Mouse (Mus musculus) adrenal gland, postnatal 14 days (tissue): ENCODE measurements around the gene Dlx3. TPM values are rescaled to one million over a fixed set of nuclear protein-coding genes. Genes with fewer than 3 reads are reported as not detected.

ENCODE experiments used
- DNase-seq: peaks from one replicate; pipeline ENCODE4 v3.0.0; 2021; ENCODE audit warnings: mixed read lengths
- total RNA-seq: library from RNA; stranded (reverse); gene quantifications from 2 replicates; pipeline ENCODE4 v1.2.3, GENCODE M21; 2021

The Dlx3 gene
- total RNA-seq, 1 experiment from 2014 or later = not detected

DNA sequence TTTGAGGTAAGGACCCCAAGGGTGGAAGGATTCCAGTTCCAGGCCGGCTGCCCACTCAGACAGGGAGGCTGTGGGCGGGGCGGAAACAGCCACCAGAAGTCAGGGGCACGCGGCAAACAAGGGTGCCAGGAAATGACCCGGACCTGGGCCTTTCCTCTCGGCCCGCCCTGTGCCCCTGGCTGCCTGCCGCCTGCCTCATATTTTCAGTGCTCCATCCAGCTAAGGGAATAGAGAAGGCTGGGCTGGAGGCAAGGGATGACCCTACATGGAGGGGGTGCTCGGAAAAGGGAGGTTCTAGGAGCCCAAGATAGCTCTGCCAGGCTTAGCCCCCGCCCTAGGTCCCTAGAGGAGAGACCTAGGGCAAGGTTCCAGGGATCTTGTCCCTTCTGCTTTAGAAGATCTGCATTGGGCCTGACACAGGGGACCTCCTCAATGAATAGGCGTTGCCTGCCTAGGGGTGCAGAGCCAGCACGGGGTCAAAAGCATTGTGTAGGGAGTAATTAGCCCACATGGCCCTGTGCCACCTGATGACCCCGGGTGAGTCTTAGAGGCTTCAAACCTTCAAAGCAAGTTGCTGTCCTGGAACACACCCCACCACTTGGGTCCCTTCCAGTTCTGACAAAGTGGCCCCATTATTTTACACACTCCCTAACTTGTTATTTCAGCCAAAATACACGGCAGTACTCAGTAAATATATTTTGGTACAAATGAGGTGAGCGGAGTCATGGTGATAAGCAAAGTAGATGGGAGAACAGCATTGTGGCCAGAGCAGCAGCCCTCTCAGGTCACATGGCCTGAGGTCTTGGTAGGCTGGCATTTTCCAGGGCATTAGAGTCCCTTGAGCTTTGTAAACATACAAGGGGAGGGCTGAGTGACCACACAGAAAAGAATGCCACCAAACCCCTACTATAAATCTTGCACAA, 30.8 kb upstream of the Dlx3 start:
- DNase-seq = peak; percentile 68

DNA sequence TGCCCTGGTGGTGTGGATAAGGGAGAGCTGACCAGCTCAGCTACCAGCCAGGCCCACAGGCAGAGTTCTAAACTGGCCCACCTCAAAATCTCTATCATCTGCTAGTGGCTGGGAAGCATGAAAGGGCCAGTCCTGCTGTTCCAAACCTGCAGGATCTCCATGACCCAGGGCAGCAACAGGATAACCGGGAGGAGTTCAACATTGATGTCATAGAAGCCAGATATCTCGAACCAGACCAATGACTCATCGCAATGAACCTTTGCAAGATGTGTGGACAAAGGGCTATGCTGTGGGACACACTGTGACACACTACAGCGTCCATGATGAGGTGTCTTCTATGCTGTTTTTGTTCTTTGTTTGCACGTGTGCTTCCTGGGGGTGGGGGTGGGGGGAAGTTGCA, 26.8 kb upstream of the Dlx3 start:
- DNase-seq = no peak

DNA sequence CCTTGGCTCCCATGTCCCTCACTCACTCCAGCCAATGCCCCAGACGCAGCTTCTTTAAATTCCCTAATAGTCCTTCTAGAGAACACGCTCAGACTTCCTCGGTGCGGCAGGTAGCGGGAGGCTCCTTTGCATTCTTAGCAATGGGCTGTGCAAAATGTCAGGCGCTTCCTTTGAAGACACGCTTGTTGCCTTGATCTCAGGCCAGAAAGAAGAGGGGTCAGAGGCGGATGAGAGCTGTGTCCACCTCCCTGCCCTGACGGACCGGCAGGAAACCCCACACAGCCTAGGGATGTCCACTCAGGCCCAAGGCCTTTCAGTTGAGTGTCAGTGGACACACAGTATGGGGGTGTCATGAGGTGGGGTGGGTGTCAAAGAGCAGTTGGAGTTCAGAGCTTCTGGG, 24.3 kb upstream of the Dlx3 start:
- peak; percentile 58 for DNase-seq

DNA sequence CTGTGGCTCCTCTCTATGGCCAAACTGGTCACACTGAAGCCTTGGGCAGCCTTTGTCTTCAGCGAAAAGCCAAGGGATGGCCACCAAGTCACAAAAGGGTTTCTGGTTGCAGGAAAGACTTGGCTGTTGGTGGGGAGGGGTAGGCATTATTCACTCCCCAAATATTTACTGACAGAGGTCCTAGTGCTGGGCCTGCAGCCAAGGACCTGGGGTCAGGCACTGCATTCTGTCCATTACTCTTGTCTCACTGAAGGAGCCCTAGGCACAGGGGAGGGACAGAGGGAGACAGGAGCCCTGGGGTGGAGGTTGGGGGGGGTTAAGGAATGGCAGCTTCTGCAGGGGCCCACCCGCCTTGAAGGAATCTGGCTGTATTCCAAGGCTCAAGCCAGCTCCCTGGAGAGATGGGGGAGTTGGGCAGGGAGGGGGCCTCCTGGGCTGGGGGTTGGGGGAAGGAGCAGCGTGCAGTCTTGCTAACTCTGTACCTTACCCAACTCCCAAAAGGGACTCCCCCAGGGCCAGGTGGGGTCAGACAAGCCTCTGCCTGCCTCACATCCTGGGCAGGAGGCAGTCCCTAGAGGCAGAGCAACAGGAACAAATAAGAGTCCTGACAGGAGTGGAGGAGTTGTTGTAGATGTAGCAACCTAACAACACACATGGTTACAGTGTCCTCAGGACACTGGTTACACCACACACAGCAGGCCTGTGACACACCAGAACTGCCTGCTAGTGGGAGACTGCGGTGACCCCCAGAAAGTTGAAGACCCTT, 23.1 kb upstream of the Dlx3 start:
- no peak for DNase-seq

DNA sequence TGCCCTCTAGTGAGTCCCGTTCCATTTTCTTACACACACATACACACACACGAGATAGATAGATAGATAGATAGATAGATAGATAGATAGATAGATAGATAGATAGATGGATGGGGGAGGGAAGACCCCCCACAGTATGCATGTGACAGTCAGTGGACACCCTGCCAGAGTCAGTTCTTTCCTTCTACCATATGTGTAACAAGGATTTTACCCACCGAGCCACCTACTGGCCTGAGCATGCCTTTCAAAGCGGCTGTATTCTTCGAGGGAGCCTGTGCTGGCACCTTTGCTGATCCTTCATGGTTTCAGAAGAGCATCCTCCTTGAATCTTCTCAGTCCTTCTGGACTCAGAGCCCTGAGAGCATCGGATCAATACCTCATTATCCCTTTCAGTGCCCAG, 22.0 kb upstream of the Dlx3 start:
- no peak for DNase-seq

DNA sequence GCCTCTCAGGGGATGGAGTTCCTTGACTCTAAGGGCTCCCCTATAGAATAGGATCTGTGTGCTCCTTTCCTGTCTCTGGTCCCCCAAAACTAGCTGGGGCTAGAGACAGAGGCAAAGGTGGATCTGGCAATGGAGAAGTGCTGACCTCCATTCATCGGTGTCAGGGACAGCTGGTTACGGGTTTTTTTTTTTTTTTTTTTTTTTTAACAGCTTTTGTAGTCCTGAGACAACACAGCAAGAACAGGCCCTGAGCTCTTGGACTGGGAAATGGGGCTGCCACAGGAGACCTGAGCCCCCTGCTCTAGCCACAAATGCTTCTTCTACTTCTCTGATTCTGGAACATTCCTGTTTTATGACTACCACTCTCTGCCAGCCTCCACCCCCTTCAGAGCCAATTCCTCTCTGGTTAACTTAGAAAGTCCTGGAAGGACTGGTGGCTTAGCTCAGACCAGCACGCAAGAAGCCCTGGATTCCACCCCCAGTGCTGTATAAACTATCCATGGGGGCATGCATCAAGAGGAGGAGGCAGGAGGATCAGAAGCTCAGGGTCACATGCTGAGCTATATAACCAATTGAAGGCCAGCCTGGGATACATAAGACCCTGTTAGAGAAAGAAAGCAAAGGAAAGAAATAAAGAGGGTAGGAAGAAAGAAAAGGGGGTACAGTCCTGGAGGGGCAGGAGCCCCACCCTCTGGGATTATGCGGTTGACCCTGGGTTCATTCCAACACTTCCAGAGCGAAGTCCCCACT, 21.4 kb upstream of the Dlx3 start:
- DNase-seq = no peak

DNA sequence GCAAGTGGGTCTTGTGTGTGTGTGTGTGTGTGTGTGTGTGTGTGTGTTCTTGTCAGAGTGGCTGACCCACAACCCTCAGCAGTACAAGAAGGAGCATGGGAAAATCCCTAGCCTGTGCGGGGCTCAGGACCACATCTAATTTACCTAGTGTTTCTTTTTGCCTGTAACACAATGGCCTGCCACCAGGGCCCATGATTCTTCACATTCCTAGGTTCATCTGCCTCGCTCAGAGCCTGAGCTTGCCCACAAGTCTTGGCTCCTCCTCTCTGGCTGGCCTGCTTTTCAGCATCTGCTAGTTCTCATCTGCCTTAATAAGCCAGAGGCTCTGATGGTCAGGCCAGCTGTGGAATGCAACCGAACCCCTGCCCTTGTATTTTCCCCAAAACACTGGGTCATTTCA, 19.5 kb upstream of the Dlx3 start:
- DNase-seq = no peak

DNA sequence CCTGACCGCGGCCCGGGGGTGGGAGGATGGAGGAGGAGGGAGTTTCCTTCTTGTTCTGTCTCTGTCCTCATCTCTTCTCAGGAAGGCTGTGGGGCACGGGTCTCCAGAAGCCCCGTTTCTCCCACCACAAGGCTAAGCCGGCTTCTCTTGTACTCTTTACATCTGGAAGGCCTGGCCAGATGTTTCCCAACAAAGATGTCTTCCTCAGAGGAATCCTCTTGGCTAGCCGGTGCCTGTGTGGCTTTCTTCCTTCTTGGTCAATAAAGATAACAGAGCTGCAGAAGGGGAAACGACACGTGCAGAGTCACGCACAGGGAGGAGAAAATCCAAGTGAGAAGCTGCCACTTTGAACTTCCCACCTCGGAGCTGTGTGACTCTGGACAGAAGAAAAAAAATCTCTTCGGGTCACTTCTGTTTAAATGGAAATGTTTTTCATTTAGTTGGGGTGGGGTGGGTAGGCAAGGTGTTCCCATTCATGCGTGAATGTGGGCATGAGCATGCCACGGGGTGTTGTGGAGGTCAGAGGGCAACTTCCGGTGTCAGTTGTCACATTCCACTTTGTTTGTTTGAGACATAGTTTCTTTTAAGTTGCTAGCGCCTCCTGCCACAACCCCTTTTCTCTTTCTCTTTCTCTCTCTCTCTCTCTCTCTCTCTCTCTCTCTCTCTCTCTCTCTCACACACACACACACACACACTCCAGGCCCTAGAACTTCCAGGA, 18.7 kb upstream of the Dlx3 start:
- no peak for DNase-seq

DNA sequence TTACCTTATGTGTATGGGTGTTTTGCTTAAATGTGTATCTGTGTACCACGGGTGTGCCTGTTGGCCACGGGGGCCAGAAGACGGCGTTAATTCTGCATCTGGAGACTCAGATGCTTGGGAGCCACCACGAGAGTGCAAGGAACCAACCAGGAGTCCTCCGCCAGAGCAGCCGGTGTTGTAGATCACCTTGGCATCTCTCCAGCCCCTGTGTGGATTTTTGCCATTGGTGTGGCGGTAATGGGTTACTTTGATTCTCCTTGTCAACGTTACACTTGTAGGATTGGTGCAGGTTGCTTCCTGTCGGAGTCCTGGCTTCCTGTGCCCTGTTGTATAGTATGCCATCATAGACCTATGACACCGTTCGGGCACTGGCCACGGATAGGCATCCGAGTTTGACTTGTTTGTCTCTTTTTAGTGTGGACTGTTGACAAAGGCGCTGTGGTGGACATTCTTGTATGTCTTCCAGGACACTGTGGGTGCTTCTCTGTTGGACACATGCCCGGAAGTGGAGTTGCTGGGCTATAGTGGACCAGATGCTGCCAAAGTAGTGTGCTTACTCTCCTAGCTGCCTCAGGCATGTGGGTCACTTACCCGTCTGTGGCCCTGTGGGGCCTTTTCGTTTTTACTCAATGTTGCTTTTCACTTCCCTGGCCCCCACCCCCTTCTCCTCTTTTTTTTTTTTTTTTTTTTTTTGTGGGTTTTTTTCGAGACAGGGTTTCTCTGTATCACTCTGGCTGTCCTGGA, 17.6 kb upstream of the Dlx3 start:
- DNase-seq = no peak

DNA sequence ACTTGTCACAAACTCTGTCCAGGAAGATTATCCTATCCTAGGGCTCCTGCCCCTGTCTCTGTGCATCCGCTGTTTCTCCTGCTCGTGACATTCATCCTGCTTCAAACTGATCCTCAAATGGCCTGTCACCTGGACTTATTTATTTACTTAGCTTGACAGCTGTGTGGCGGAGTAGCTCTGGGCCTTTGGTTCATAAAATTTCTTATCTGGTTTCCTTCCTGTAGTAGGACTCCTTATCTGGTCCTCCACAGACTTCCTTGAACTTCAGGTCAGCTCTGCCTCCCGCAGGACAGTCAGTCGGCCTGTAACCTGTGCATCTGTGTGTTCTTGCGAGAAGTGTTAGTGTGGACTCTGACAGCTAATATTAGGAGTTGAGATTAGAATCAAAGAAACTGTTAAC, 15.7 kb upstream of the Dlx3 start:
- no peak for DNase-seq

DNA sequence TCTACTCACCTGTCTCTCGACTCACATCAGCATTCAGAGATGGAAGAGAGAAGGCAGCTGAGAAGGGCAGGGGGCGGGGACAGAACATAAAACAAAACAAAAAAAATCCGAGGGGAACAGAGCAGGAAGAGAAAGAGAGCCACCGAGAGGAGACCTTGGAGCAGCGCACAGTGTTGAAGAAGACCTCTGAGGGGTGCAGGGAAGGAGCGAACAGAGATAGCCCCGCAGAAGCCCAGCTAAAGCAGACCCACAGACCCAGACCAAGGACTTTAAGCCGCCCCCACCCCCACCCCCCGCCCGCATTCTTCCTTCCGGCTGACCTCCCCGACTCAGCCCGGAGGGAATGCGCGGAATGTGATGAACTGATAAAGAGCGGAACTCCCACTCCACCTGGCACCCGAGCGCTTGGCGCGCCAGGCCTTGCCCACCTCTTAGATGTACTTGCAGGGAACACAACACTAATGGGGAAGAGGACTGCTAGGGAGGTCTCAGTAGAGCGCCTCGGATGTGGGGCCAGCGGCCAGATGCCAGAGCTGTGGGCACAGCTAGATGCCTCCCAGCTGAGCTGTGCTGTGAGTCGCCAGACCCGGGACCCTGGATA, 14.5 kb upstream of the Dlx3 start:
- DNase-seq = peak; percentile 59

DNA sequence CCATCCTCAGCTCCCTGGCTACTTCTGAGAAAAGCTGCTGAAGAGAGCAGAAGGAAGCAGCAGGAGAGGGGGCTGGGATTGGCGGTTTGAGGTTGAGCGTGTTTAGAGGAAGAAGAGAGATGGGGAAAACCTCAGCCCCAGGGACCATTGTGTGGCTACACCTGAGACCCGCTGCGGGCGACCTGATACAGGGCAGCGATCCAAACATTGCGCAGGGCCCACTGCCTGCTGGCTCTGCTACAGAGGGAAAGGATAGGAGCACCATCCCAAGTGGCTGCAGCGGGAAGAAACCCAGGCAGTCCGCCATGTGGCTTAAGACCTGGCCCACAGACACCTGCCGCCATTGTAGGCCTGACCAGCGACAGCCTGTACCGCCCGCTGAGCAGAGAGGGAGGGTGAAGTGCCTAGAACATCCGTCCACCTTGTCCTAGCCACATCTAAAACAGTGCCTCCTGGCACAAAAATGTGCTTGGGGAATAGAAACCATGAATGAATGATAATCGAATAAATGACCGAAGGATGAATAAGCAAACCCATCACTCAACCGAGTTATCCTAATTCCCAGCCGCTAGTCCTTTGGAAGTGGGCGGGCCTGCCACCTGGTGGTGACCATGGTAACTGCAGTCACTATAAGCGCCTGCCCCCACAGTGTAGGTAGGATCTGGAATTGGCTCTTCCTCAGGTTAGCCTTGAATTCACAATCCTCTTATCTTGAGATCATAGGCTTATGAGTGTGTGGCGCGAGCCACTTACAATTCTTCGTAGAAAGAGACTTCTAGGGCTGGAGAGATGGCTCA, 13.3 kb upstream of the Dlx3 start:
- DNase-seq = peak; percentile 90

DNA sequence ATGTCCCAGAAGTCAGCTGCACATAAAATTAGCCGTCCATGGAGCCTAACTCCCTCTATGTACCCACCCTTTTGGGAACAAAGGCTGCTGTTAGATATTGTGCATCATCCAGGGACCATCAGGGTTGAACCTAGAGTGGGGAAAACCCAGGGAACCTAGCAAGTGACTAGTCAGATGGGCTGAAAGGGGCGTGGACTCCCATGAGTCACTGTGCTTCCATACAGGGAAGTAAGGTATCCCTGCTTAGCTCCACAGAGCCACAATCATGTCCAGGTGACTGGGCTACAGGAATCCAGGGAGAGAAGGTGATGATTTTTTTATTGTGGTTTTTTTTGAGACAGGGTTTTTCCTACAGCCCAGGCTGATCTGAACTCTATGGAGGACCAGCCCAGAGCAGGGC, 10.9 kb upstream of the Dlx3 start:
- no peak for DNase-seq

DNA sequence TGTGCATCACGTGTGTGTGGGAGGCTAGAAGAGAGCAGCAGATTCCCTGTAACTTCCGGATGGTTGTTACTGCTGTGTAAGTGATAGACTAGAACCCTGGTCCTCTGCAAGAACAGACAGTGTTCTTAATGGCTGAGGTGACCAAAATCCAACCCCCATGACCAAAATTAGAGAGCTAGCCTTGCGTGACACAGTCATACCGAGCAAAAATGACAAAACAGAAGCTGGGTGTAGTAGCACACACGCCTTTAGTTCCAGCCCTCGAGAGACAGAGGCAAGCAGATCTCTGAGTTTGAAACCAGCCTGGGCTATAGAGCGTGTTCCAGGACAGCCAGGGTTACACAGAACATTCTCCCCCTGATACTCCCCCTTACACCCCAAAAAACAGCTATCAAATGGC, 9.8 kb upstream of the Dlx3 start:
- no peak for DNase-seq

DNA sequence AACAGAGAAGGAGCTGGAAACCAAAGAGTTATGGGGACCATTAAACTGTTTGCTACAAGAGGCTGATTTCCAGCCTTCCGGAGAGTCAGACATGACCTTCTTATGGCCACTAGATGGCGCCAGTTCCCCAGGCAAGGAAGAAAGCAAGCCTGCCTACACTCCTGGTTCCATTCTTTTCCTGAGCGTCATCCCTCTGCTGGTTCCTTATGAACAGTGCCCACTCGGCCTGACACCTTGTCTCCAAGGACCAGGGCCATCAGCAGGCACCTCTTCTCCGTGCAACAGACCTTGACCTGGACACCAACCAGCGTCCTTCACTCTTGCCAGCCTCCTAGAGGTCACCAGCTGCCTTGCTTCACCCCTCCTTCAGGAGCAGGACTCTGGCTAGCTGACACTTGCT, 2.9 kb upstream of the Dlx3 start:
- peak; percentile 84 for DNase-seq

DNA sequence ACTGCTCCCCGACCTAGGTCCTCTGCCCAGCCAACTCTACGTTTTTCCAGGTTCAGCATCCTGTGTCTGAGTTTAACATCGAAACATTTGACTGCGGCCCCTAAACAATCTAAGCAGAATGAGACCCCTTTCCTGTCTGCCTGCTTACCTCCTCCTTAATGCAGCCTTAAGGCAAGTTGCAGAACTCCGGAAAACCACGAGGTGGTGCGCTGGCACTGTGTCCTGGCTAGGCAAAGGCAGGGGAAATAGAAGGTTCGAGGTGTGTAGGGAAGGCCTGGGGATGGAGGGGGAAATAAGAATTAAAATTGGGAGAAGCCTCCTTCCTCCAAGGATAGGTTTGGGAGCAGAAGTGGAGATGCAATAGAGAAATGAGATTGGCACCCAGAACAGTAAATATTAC, 1.4 kb upstream of the Dlx3 start:
- DNase-seq = peak; percentile 87

DNA sequence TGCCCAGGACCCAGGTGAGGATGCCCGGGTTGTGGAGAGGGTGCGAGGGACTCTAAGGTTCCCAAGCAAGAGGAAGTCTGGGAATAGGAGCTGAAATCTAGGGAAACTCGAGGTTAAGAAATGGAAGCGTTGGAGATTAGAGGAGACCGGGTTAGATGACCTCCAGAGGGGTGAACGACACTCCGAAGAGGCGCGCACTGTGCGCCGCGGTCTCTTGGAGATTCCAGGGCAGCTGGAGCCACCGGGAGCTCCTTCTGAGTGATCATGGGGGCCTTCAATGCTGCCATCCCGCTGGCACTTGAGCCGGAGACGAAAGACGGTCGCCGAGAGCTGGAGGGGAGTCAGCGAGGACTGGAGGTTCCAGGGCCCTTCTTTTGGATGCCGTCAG, 708 bp downstream of the Dlx3 start:
- no peak for DNase-seq

DNA sequence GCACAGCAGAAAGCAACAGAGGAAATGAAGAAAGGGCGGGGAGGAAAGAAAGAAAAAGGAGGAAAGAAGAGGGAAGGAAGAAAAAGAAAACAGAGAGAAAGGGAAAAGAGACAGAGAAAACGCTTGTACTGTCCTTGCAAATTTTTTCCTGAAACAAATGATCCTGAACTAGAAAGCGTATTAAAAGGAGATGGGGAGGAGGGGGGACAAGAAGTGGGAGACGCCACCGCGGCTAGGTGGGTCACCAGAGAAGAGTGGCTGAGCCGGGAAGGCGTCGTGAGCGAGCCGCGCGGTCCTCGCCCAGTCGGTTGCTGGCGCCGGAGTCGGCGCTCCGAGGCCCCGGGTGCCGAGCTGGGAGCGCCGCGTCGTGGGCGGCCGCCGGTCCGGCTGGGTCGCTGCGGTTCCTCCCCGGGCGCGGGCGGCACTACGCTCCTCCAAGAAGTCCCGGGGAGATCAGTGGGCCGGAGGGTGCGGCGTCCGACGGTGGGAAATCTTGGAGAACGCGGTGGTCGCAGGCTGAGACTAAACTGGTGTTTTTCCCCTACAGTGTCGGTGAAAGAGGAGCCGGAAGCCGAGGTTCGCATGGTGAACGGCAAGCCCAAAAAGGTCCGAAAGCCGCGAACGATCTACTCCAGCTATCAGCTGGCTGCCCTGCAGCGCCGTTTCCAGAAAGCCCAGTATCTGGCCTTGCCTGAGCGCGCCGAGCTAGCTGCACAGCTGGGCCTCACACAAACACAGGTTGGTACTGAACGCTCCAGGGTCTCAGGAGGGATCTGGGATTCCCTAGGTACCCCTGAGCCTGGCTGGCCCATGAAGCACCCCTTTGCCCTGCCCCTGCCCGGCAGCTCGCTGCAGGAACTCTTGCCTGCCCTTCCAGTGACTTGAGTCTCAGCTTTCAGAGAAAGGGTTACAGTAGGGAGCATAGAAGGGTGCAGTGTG, 1.5 kb downstream of the Dlx3 start:
- DNase-seq = no peak

DNA sequence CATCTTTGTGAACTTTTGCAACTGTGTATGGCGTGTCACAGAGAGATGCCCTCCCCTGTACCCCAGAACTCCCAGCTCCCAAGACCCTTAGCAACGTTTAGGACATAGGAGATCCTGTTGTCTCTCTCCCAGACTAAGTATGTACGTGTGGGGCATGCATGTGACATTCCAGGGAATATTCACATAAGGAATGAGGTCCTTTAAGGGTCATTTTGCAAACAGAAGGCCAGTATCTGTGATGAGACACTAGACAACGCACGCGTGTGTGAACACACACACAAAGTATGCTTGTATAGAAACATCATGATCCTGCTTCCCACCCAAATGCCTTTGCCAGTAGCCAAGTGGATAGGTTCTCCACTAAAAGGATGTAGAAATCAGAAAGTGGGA, 2.2 kb downstream of the Dlx3 start:
- DNase-seq = no peak
